Mouse (Mus musculus) intestine, embryonic 15.5 days (tissue): Measurements from ENCODE around the gene Adap1. TPM values are rescaled to one million over a fixed set of nuclear protein-coding genes. Genes with fewer than 3 reads are reported as not detected.
A peak's percentile ranks its signal among the peaks of the same experiment; 100 is the strongest.

Experiments used
- ATAC-seq: fragments of 200-750 bp; cut with Nextera tagmentation; 2 replicates; pipeline ENCODE4 v1.8.0; 2017; ENCODE audit warnings: moderate TSS enrichment, moderate library complexity
- H3K27ac ChIP-seq: fragments of 300-500 bp; sonication (generic); 2 replicates; pipeline ENCODE4 v1.5.1; 2015; ENCODE audit warnings: mild to moderate bottlenecking, inconsistent platforms
- H3K27me3 ChIP-seq: fragments of 300-500 bp; sonication (generic); replicated peaks from 2 replicates; pipeline ENCODE4 v1.6.1; 2015; ENCODE audit warnings: inconsistent platforms
- H3K36me3 ChIP-seq: fragments of 300-500 bp; sonication (generic); 2 replicates; pipeline ENCODE4 v1.6.1; 2015; ENCODE audit warnings: inconsistent platforms
- H3K4me1 ChIP-seq: fragments of 300-500 bp; sonication (generic); replicated peaks from 2 replicates; pipeline ENCODE4 v1.6.1; 2015; ENCODE audit warnings: inconsistent platforms
- H3K4me2 ChIP-seq: fragments of 300-500 bp; sonication (generic); replicated peaks from 2 replicates; pipeline ENCODE4 v1.6.1; 2015; ENCODE audit warnings: mild to moderate bottlenecking, inconsistent platforms
- H3K4me3 ChIP-seq: fragments of 300-500 bp; sonication (generic); replicated peaks from 2 replicates; pipeline ENCODE4 v1.5.1; 2015; ENCODE audit warnings: inconsistent platforms
- H3K9ac ChIP-seq: fragments of 300-500 bp; sonication (generic); 2 replicates; pipeline ENCODE4 v1.6.1; 2015; ENCODE audit warnings: inconsistent platforms
- H3K9me3 ChIP-seq: fragments of 300-500 bp; sonication (generic); 2 replicates; pipeline ENCODE4 v1.6.1; 2016; ENCODE audit warnings: inconsistent platforms
- WGBS: fragments of 180-500 bp; shearing (Covaris S2); methylation state at CpG from one replicate; pipeline ENCODE4 v1.1.7; 2015; 5-methylcytosine and 5-hydroxymethylcytosine counted together
- microRNA counts: library from miRNA; unstranded; fragments of <30 nt; microRNA quantifications from one replicate; lab custom pipeline; 2016
- polyA plus RNA-seq: library from polyadenylated mRNA; unstranded; fragments of >200 nt; fragmentation: Nextera tagmentation; extraction: Ambion mirVana; gene quantifications from 2 replicates; pipeline ENCODE4 v1.2.1, GENCODE M21; 2015

Gene Adap1
- polyA plus RNA-seq, 1 experiment from 2014 or later: 20.5 TPM

GRCm38 (mm10) chr5:139227645-139228044, 97.8 kb downstream of the Adap1 start:
- peaks cover 47% of the 10 kb centered on the region for H3K36me3 ChIP-seq

GRCm38 (mm10) chr5:139227236-139227635, 98.2 kb downstream of the Adap1 start:
- ATAC-seq: no peak
- Histone ChIP-seq H3K9me3 (no peaks in the 10 kb centered on the region), H3K4me3 (no peak overlapping the region), H3K27ac (no peak overlapping the region), H3K4me2 (no peak overlapping the region), H3K36me3 (peaks cover 47% of the 10 kb centered on the region), H3K27me3 (no peaks in the 10 kb centered on the region), H3K9ac (no peak overlapping the region), H3K4me1 (no peaks in the 10 kb centered on the region)
- 94% methylated on average over 4 of the region's 4 CpGs for WGBS

More at GRCm38 (mm10) chr5:139227645-139228044, 97.8 kb downstream of the Adap1 start:
- Histone ChIP-seq H3K4me3 (no peak overlapping the region), H3K9ac (no peak overlapping the region), H3K9me3 (no peaks in the 10 kb centered on the region), H3K4me1 (no peaks in the 10 kb centered on the region), H3K27ac (no peak overlapping the region), H3K27me3 (no peaks in the 10 kb centered on the region), H3K4me2 (no peak overlapping the region)
- WGBS: 97% methylated on average over 2 of the region's 2 CpGs
- no peak for ATAC-seq

GRCm38 (mm10) chr5:139223331-139223730, 102.1 kb downstream of the Adap1 start:
- no peak overlapping the region for H3K4me2 ChIP-seq
- H3K27ac ChIP-seq: no peak overlapping the region
- H3K36me3 ChIP-seq: peaks cover 37% of the 10 kb centered on the region
- ATAC-seq: no peak
- no peaks in the 10 kb centered on the region for H3K4me1 ChIP-seq
- no peak overlapping the region for H3K9ac ChIP-seq
- H3K27me3 ChIP-seq: no peaks in the 10 kb centered on the region
- no peak overlapping the region for H3K4me3 ChIP-seq
- WGBS: 92% methylated on average over 10 of the region's 10 CpGs
- H3K9me3 ChIP-seq: no peaks in the 10 kb centered on the region

MicroRNAs within 50 kb of the gene (microRNA counts, 519-probe panel; counts per million panel counts)
- 97.1 counts per million, percentile 29 among the panel's probes with 10 or more counts for microRNA mmu-miR-339-3p (lab: Ali Mortazavi, UCI)
- microRNA mmu-miR-339-5p (lab: Ali Mortazavi, UCI): 97.1 counts per million, percentile 29 among the panel's probes with 10 or more counts

Other genes with a start within 250 kb of the Adap1 start
- gene Prkar1b, start 175.6 kb downstream of the Adap1 start, polyA plus RNA-seq: 25.3 and 26.1 TPM in 2 replicates
- gene Dnaaf5, start 175.4 kb downstream of the Adap1 start, polyA plus RNA-seq: 7.0 and 7.5 TPM in 2 replicates
- 39.8 and 41.2 TPM in 2 replicates for gene Sun1, start 125.0 kb downstream of the Adap1 start, polyA plus RNA-seq
- 147 and 148 TPM in 2 replicates for gene Get4, start 73.3 kb downstream of the Adap1 start, polyA plus RNA-seq
- 162 and 168 TPM in 2 replicates for gene Cox19, start 25.8 kb upstream of the Adap1 start, polyA plus RNA-seq
- gene Cyp2w1, start 27.0 kb upstream of the Adap1 start, polyA plus RNA-seq: 23.5 and 25.8 TPM in 2 replicates
- 2.2 and 2.7 TPM in 2 replicates for gene Gpr146, start 52.1 kb upstream of the Adap1 start, polyA plus RNA-seq
- 0.81 and 0.85 TPM in 2 replicates for gene C130050O18Rik, start 79.7 kb upstream of the Adap1 start, polyA plus RNA-seq
- 2.1 TPM in 2 replicates for gene Gper1, start 97.5 kb upstream of the Adap1 start, polyA plus RNA-seq
- gene 3110082I17Rik, start 134.9 kb upstream of the Adap1 start, polyA plus RNA-seq: 31.8 and 38.4 TPM in 2 replicates
- gene Zfand2a, start 158.9 kb upstream of the Adap1 start, polyA plus RNA-seq: 6.0 and 7.0 TPM in 2 replicates
- 0.23 TPM in 1 of 2 replicates, not detected in the other for gene Uncx, start 217.9 kb upstream of the Adap1 start, polyA plus RNA-seq